Mouse (Mus musculus): ENCODE measurements around the gene Clpp. TPM values are rescaled to one million over a fixed set of nuclear protein-coding genes. Genes with fewer than 3 reads are reported as not detected.

The Clpp gene
- polyA plus RNA-seq, 1 experiment from 2014 or later = 177 TPM

GRCm38 (mm10) chr17:56973956-56974707 lies 16.0 kb upstream of the Clpp start:
- Histone ChIP-seq H3K9me3 (replicated peaks) (no peaks in the 10 kb centered on the region), H3K4me2 (no peak overlapping the region), H3K4me1 (no peaks in the 10 kb centered on the region), H3K27me3 (replicated peaks) (no peaks in the 10 kb centered on the region), H3K27ac (replicated peaks) (no peak overlapping the region), H3K9ac (replicated peaks) (no peak overlapping the region), H3K4me3 (replicated peaks) (no peak overlapping the region), H3K36me3 (no peaks in the 10 kb centered on the region)
- ATAC-seq (ENCODE audit: low FRiP score) = no peak
- WGBS = 61% methylated on average over 13 of the region's 14 CpGs

GRCm38 (mm10) chr17:56974708-56975240 lies 15.3 kb upstream of the Clpp start:
- no peak overlapping the region for H3K9ac ChIP-seq (replicated peaks)
- no peak for ATAC-seq (ENCODE audit: low FRiP score)
- H3K27ac ChIP-seq (replicated peaks) = no peak overlapping the region
- H3K27me3 ChIP-seq (replicated peaks) = no peaks in the 10 kb centered on the region
- H3K4me3 ChIP-seq (replicated peaks) = no peak overlapping the region
- 82% methylated on average over 5 of the region's 5 CpGs for WGBS
- no peak overlapping the region for H3K4me2 ChIP-seq
- no peaks in the 10 kb centered on the region for H3K9me3 ChIP-seq (replicated peaks)
- H3K36me3 ChIP-seq = no peaks in the 10 kb centered on the region
- no peaks in the 10 kb centered on the region for H3K4me1 ChIP-seq

- H3K9ac ChIP-seq (replicated peaks) = no peak overlapping the region
- H3K9me3 ChIP-seq (replicated peaks) = no peaks in the 10 kb centered on the region
- H3K27me3 ChIP-seq (replicated peaks) = no peaks in the 10 kb centered on the region
- no peak overlapping the region for H3K27ac ChIP-seq (replicated peaks)
- no peak overlapping the region for H3K4me2 ChIP-seq
- WGBS = 84% methylated on average over 3 of the region's 3 CpGs
- H3K4me3 ChIP-seq (replicated peaks) = no peak overlapping the region
- H3K4me1 ChIP-seq = no peaks in the 10 kb centered on the region
- ATAC-seq (ENCODE audit: low FRiP score) = no peak
- H3K36me3 ChIP-seq = no peaks in the 10 kb centered on the region
Observed at GRCm38 (mm10) chr17:56975391-56975790, 14.7 kb upstream of the Clpp start.

- Histone ChIP-seq H3K4me3 (replicated peaks) (no peak overlapping the region), H3K27ac (replicated peaks) (no peak overlapping the region), H3K9me3 (replicated peaks) (no peaks in the 10 kb centered on the region), H3K36me3 (no peaks in the 10 kb centered on the region), H3K4me2 (no peak overlapping the region), H3K27me3 (replicated peaks) (no peaks in the 10 kb centered on the region), H3K9ac (replicated peaks) (no peak overlapping the region), H3K4me1 (no peaks in the 10 kb centered on the region)
- ATAC-seq (ENCODE audit: low FRiP score) = no peak
- WGBS = 85% methylated on average over 8 of the region's 8 CpGs
Observed at GRCm38 (mm10) chr17:56976531-56977390, 13.3 kb upstream of the Clpp start.

- no peak overlapping the region for H3K4me3 ChIP-seq (replicated peaks)
- no peak for ATAC-seq (ENCODE audit: low FRiP score)
- no peak overlapping the region for H3K4me2 ChIP-seq
- no peaks in the 10 kb centered on the region for H3K36me3 ChIP-seq
- no peak overlapping the region for H3K27ac ChIP-seq (replicated peaks)
- 10% methylated on average over 7 of the region's 8 CpGs for WGBS
- no peaks in the 10 kb centered on the region for H3K9me3 ChIP-seq (replicated peaks)
- no peak overlapping the region for H3K9ac ChIP-seq (replicated peaks)
- H3K27me3 ChIP-seq (replicated peaks) = no peaks in the 10 kb centered on the region
- H3K4me1 ChIP-seq = no peaks in the 10 kb centered on the region
Observed at GRCm38 (mm10) chr17:56979524-56979923, 10.6 kb upstream of the Clpp start.

- Histone ChIP-seq H3K4me3 (replicated peaks) (no peak overlapping the region), H3K9me3 (replicated peaks) (no peaks in the 10 kb centered on the region), H3K27ac (replicated peaks) (no peak overlapping the region), H3K4me2 (no peak overlapping the region), H3K27me3 (replicated peaks) (no peaks in the 10 kb centered on the region), H3K36me3 (no peaks in the 10 kb centered on the region), H3K9ac (replicated peaks) (no peak overlapping the region), H3K4me1 (no peaks in the 10 kb centered on the region)
- WGBS = 78% methylated on average over 7 of the region's 7 CpGs
- no peak for ATAC-seq (ENCODE audit: low FRiP score)
Observed at GRCm38 (mm10) chr17:56981049-56981448, 9.1 kb upstream of the Clpp start.

GRCm38 (mm10) chr17:56982013-56982412 lies 8.1 kb upstream of the Clpp start, which contains the start of gene Acer1:
Acer1 (minus strand) TSS chr17:56982126.
- Histone ChIP-seq H3K36me3 (no peaks in the 10 kb centered on the region), H3K4me3 (replicated peaks) (no peak within 1 kb of the TSS), H3K9me3 (replicated peaks) (no peaks in the 10 kb centered on the region), H3K4me1 (no peaks in the 10 kb centered on the region), H3K9ac (replicated peaks) (no peak within 1 kb of the TSS), H3K4me2 (no peak within 1 kb of the TSS), H3K27ac (replicated peaks) (no peak within 1 kb of the TSS), H3K27me3 (replicated peaks) (no peaks in the 10 kb centered on the region)
- ATAC-seq (ENCODE audit: low FRiP score) = no peak
- WGBS = 87% methylated on average over 5 of the region's 5 CpGs

- ATAC-seq (ENCODE audit: low FRiP score) = no peak
- H3K4me2 ChIP-seq = no peak overlapping the region
Observed at GRCm38 (mm10) chr17:56984886-56985285, 5.2 kb upstream of the Clpp start.

GRCm38 (mm10) chr17:56985656-56986055 lies 4.4 kb upstream of the Clpp start:
- Histone ChIP-seq H3K4me1 (peaks cover 2% of the 10 kb centered on the region; the same call in 1 of the 2 replicates), H3K27ac (replicated peaks) (no peak overlapping the region), H3K27me3 (replicated peaks) (no peaks in the 10 kb centered on the region), H3K9me3 (replicated peaks) (no peaks in the 10 kb centered on the region), H3K36me3 (no peaks in the 10 kb centered on the region), H3K4me2 (no peak overlapping the region), H3K9ac (replicated peaks) (no peak overlapping the region), H3K4me3 (replicated peaks) (no peak overlapping the region)
- WGBS = 61% methylated on average over 3 of the region's 3 CpGs
- no peak for ATAC-seq (ENCODE audit: low FRiP score)

More at GRCm38 (mm10) chr17:56984886-56985285, 5.2 kb upstream of the Clpp start:
- no peaks in the 10 kb centered on the region for H3K27me3 ChIP-seq (replicated peaks)
- no peaks in the 10 kb centered on the region for H3K9me3 ChIP-seq (replicated peaks)
- H3K4me3 ChIP-seq (replicated peaks) = no peak overlapping the region
- WGBS = 83% methylated on average over 9 of the region's 9 CpGs
- H3K36me3 ChIP-seq = no peaks in the 10 kb centered on the region
- no peak overlapping the region for H3K9ac ChIP-seq (replicated peaks)
- no peak overlapping the region for H3K27ac ChIP-seq (replicated peaks)
- peaks cover 2% of the 10 kb centered on the region; the same call in 1 of the 2 replicates for H3K4me1 ChIP-seq

GRCm38 (mm10) chr17:56986105-56986805 lies 3.9 kb upstream of the Clpp start:
- H3K27ac ChIP-seq (replicated peaks) = no peak overlapping the region
- H3K4me3 ChIP-seq (replicated peaks) = no peak overlapping the region
- WGBS = 83% methylated on average over 3 of the region's 3 CpGs
- no peak for ATAC-seq (ENCODE audit: low FRiP score)
- no peaks in the 10 kb centered on the region for H3K27me3 ChIP-seq (replicated peaks)
- peaks cover 8% of the 10 kb centered on the region for H3K4me1 ChIP-seq
- no peaks in the 10 kb centered on the region for H3K9me3 ChIP-seq (replicated peaks)
- H3K9ac ChIP-seq (replicated peaks) = no peak overlapping the region
- no peaks in the 10 kb centered on the region for H3K36me3 ChIP-seq
- H3K4me2 ChIP-seq = no peak overlapping the region

- Histone ChIP-seq H3K4me1 (peaks cover 22% of the 10 kb centered on the region), H3K9ac (replicated peaks) (no peak overlapping the region), H3K27me3 (replicated peaks) (no peaks in the 10 kb centered on the region), H3K9me3 (replicated peaks) (no peaks in the 10 kb centered on the region), H3K4me2 (no peak overlapping the region), H3K4me3 (replicated peaks) (no peak overlapping the region), H3K36me3 (peaks cover 13% of the 10 kb centered on the region), H3K27ac (replicated peaks) (no peak overlapping the region)
- WGBS = 86% methylated on average over 7 of the region's 7 CpGs
- no peak for ATAC-seq (ENCODE audit: low FRiP score)
Observed at GRCm38 (mm10) chr17:56988441-56988840, 1.7 kb upstream of the Clpp start.
